Mouse (Mus musculus): ENCODE data around the gene Ap2b1. TPM values are rescaled to one million over a fixed set of nuclear protein-coding genes. Genes with fewer than 3 reads are reported as not detected.

Ap2b1 gene
- polyA plus RNA-seq, 1 experiment from 2014 or later: 53.8 TPM

DNA sequence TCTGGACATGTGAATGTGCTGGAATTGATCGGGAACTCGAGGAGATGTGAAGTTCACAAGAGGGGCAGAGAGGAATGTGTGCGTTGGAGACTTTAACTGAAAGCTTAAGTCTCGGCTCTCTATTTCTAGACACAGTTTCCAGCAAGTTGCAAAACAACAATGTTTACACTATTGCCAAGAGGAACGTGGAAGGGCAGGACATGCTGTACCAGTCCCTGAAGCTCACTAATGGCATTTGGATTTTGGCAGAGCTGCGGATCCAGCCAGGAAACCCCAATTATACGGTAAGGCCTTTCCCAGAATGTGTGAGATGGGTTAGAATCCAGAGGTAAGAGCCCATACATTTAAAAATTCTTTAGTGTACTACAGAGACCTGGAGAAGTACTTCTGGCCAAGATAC lies 98.8 kb downstream of the Ap2b1 start:
- peaks cover 47% of the 10 kb centered on the region for H3K36me3 ChIP-seq
- 85% methylated on average over 7 of the region's 7 CpGs for WGBS
- no peak overlapping the region for H3K4me3 ChIP-seq
- no peak overlapping the region for H3K9ac ChIP-seq
- no peaks in the 10 kb centered on the region for H3K27me3 ChIP-seq (replicated peaks)
- no peak overlapping the region for H3K27ac ChIP-seq (ENCODE audit: poor library complexity, severe bottlenecking)
- ATAC-seq (ENCODE audit: insufficient number of reproducible peaks, low FRiP score): no peak
- H3K4me2 ChIP-seq: no peak overlapping the region
- H3K9me3 ChIP-seq (replicated peaks): no peaks in the 10 kb centered on the region
- peaks cover 26% of the 10 kb centered on the region for H3K4me1 ChIP-seq (replicated peaks)

DNA sequence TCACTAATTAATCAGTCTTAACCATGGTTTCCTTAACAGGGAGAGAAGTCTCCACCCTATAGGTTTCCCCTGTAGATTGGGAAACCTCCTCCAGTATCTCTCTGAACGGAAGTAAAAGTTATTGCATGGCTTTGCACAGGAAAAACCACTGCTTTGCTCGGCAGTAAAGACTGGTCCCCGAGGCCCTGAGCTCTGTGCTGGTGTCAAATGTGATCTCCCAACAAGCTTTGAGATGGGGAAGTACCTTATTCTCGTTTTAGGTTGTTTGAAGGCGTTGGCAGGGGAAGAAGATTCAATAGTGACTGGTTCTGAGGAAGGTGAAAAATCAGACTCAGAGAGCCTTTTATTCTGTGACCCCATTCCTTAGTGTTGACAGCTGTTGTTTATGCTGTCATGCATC lies 99.9 kb downstream of the Ap2b1 start:
- H3K4me1 ChIP-seq (replicated peaks): peaks cover 24% of the 10 kb centered on the region
- H3K9ac ChIP-seq: no peak overlapping the region
- H3K36me3 ChIP-seq: peaks cover 56% of the 10 kb centered on the region
- H3K27ac ChIP-seq (ENCODE audit: poor library complexity, severe bottlenecking): no peak overlapping the region
- H3K4me3 ChIP-seq: no peak overlapping the region
- 75% methylated on average over 5 of the region's 5 CpGs for WGBS
- no peaks in the 10 kb centered on the region for H3K27me3 ChIP-seq (replicated peaks)
- no peaks in the 10 kb centered on the region for H3K9me3 ChIP-seq (replicated peaks)
- no peak for ATAC-seq (ENCODE audit: insufficient number of reproducible peaks, low FRiP score)
- H3K4me2 ChIP-seq: no peak overlapping the region

- 57% methylated on average over 7 of the region's 7 CpGs for WGBS
- H3K9me3 ChIP-seq (replicated peaks): no peaks in the 10 kb centered on the region
- no peak overlapping the region for H3K9ac ChIP-seq
- peaks cover 37% of the 10 kb centered on the region for H3K36me3 ChIP-seq
- H3K27ac ChIP-seq (ENCODE audit: poor library complexity, severe bottlenecking): no peak overlapping the region; the same call in 1 of the 2 replicates
- no peak overlapping the region for H3K4me3 ChIP-seq
- no peak overlapping the region for H3K4me2 ChIP-seq
- H3K27me3 ChIP-seq (replicated peaks): no peaks in the 10 kb centered on the region
- no peak for ATAC-seq (ENCODE audit: insufficient number of reproducible peaks, low FRiP score)
- peaks cover 41% of the 10 kb centered on the region for H3K4me1 ChIP-seq (replicated peaks)
Observed at GRCm38 (mm10) chr11:83403787-83404186, 105.0 kb downstream of the Ap2b1 start.

- Histone ChIP-seq H3K9ac (no peak overlapping the region), H3K4me3 (no peak overlapping the region), H3K27me3 (replicated peaks) (0 out of 2 replicates have a peak, but pooled peaks cover 4% of the 10 kb centered on the region), H3K36me3 (peaks cover 24% of the 10 kb centered on the region), H3K9me3 (replicated peaks) (no peaks in the 10 kb centered on the region), H3K4me2 (no peak overlapping the region), H3K4me1 (replicated peaks) (peaks cover 54% of the 10 kb centered on the region), H3K27ac (ENCODE audit: poor library complexity, severe bottlenecking) (no peak overlapping the region)
- 47% methylated on average over 3 of the region's 3 CpGs for WGBS
- no peak for ATAC-seq (ENCODE audit: insufficient number of reproducible peaks, low FRiP score)
Observed at GRCm38 (mm10) chr11:83406391-83406790, 107.6 kb downstream of the Ap2b1 start.

DNA sequence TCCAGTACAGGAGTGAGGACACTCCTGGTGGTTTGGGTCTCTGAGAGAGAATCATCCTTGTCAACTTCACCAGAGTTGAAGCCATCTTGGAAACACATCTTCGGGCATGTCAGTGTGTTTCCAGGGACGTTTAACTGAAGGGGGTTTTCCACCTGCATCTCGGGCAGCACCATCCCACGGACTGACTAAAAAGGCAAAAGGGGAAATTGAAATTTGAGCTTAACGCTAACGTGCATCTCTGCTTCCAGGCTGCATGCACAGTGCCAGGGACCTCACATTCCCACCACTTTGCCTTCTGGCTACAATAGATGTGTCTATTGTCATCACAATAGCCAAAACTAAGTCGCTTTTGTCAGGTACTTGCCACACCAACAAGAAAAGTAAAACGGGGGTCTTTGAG lies 109.4 kb downstream of the Ap2b1 start:
- Histone ChIP-seq H3K9ac (no peak overlapping the region), H3K4me3 (no peak overlapping the region), H3K4me1 (replicated peaks) (peaks cover 50% of the 10 kb centered on the region), H3K27me3 (replicated peaks) (peaks cover 22% of the 10 kb centered on the region; the same call in 1 of the 2 replicates), H3K9me3 (replicated peaks) (no peaks in the 10 kb centered on the region), H3K27ac (ENCODE audit: poor library complexity, severe bottlenecking) (no peak overlapping the region), H3K4me2 (no peak overlapping the region), H3K36me3 (peaks cover 14% of the 10 kb centered on the region)
- 55% methylated on average over 8 of the region's 8 CpGs for whole genome bisulfite sequencing
- no peak for ATAC-seq (ENCODE audit: insufficient number of reproducible peaks, low FRiP score)

GRCm38 (mm10) chr11:83409087-83409754 lies 110.4 kb downstream of the Ap2b1 start, which contains the start of gene Rasl10b:
Gene Rasl10b, plus strand, starts transcription at chr11:83409137.
- H3K9me3 ChIP-seq (replicated peaks): no peaks in the 10 kb centered on the region
- peaks cover 8% of the 10 kb centered on the region for H3K36me3 ChIP-seq
- peak within 1 kb of the TSS; percentile 94 for H3K4me2 ChIP-seq
- peaks cover 47% of the 10 kb centered on the region for H3K4me1 ChIP-seq (replicated peaks)
- H3K27me3 ChIP-seq (replicated peaks): peaks cover 31% of the 10 kb centered on the region; the same call in 1 of the 2 replicates
- peak; percentile 68 for ATAC-seq (ENCODE audit: insufficient number of reproducible peaks, low FRiP score)
- H3K27ac ChIP-seq (ENCODE audit: poor library complexity, severe bottlenecking): peak within 1 kb of the TSS; percentile 67
- peak within 1 kb of the TSS; percentile 91 for H3K9ac ChIP-seq
- H3K4me3 ChIP-seq: peak within 1 kb of the TSS; percentile 97
- 2% methylated on average over 41 of the region's 44 CpGs for WGBS

DNA sequence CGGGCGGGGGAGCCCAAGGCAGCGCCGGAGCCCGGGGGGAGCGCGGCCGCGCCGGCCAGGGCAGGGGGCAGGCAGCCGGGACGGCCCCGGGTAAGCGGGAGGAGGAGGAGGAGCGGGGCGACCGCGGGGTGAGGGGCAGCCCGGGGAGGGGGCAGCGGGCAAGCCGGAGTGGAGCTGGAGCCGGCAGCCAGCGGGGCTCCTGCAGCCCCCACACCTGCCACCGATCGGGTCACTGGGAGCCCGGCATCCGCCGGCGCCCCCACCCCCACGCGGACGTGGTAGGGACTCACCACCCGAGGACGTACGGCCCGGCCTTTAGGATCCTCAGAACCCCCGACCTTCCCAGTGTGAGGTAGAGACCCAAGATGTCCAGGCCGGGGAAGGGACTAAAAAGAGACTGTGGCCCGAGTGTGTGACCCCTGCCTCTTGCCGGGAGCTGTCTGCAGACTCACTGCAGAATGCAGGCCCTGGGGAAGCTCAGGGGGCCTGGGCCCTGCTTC lies 111.0 kb downstream of the Ap2b1 start:
- Histone ChIP-seq H3K36me3 (0 out of 2 replicates have a peak, but pooled peaks cover 3% of the 10 kb centered on the region), H3K9me3 (replicated peaks) (no peaks in the 10 kb centered on the region), H3K9ac (peak overlapping the region; percentile 91), H3K4me1 (replicated peaks) (peaks cover 47% of the 10 kb centered on the region), H3K4me2 (peak overlapping the region; percentile 94), H3K27ac (ENCODE audit: poor library complexity, severe bottlenecking) (peak overlapping the region; percentile 67), H3K4me3 (peak overlapping the region; percentile 97), H3K27me3 (replicated peaks) (peaks cover 31% of the 10 kb centered on the region; the same call in 1 of the 2 replicates)
- ATAC-seq (ENCODE audit: insufficient number of reproducible peaks, low FRiP score): peak; percentile 43
- under 1% methylated on average over 26 of the region's 40 CpGs for WGBS

GRCm38 (mm10) chr11:83410510-83410909 lies 111.7 kb downstream of the Ap2b1 start:
- Histone ChIP-seq H3K27ac (ENCODE audit: poor library complexity, severe bottlenecking) (no peak overlapping the region), H3K9me3 (replicated peaks) (no peaks in the 10 kb centered on the region), H3K9ac (peak overlapping the region; percentile 91), H3K4me3 (peak overlapping the region; percentile 97), H3K4me2 (peak overlapping the region; percentile 94), H3K36me3 (0 out of 2 replicates have a peak, but pooled peaks cover 3% of the 10 kb centered on the region), H3K4me1 (replicated peaks) (peaks cover 44% of the 10 kb centered on the region), H3K27me3 (replicated peaks) (peaks cover 31% of the 10 kb centered on the region; the same call in 1 of the 2 replicates)
- 51% methylated on average over 6 of the region's 6 CpGs for WGBS
- no peak for ATAC-seq (ENCODE audit: insufficient number of reproducible peaks, low FRiP score)

DNA sequence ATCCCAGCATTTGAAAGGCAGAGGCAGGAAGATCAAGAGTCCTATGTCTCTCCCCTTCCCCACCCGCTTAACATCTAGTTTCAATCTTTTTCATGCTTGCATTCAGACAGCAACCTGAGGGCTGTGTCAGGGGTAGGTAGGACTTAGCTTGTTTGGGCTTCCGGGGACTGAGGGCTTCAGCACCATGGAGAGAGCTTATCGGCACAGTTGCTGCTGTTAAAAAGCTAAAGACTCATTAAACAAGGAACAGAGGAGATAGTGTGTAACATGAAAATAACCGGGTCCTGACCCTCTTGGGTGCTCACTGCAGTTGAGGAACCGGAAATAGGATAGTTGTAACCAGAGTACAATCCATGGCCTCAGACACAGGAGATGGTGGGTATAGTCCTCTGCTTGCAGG lies 118.3 kb downstream of the Ap2b1 start:
- Histone ChIP-seq H3K4me2 (no peak overlapping the region), H3K36me3 (0 out of 2 replicates have a peak, but pooled peaks cover 3% of the 10 kb centered on the region), H3K4me1 (replicated peaks) (peaks cover 6% of the 10 kb centered on the region; the same call in 1 of the 2 replicates), H3K27me3 (replicated peaks) (peaks cover 71% of the 10 kb centered on the region), H3K27ac (ENCODE audit: poor library complexity, severe bottlenecking) (no peak overlapping the region), H3K9ac (no peak overlapping the region), H3K4me3 (no peak overlapping the region), H3K9me3 (replicated peaks) (no peaks in the 10 kb centered on the region)
- WGBS: 6% methylated on average over 5 of the region's 5 CpGs
- no peak for ATAC-seq (ENCODE audit: insufficient number of reproducible peaks, low FRiP score)

DNA sequence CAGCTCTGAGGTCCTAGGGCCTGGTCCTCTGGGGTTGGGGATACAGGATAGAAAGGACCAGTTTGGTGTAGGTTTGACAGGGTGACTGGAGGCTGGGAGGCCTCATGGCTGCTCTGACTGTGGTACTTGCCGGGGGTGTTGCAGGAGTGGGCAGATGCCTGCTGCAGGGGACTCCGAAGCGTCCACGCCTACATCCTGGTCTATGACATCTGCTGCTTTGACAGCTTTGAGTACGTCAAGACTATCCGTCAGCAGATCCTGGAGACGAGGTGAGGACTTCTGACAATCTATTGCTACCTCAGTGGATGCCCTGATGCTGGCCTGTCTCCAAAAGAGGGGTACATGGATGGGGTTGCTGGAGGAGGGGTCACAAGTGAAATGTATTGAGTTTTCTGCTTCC lies 118.9 kb downstream of the Ap2b1 start:
- Histone ChIP-seq H3K4me2 (no peak overlapping the region), H3K36me3 (0 out of 2 replicates have a peak, but pooled peaks cover 3% of the 10 kb centered on the region), H3K27ac (ENCODE audit: poor library complexity, severe bottlenecking) (no peak overlapping the region), H3K9ac (no peak overlapping the region), H3K4me1 (replicated peaks) (peaks cover 6% of the 10 kb centered on the region; the same call in 1 of the 2 replicates), H3K9me3 (replicated peaks) (no peaks in the 10 kb centered on the region), H3K4me3 (no peak overlapping the region), H3K27me3 (replicated peaks) (peaks cover 69% of the 10 kb centered on the region)
- ATAC-seq (ENCODE audit: insufficient number of reproducible peaks, low FRiP score): no peak
- WGBS: 71% methylated on average over 7 of the region's 7 CpGs

DNA sequence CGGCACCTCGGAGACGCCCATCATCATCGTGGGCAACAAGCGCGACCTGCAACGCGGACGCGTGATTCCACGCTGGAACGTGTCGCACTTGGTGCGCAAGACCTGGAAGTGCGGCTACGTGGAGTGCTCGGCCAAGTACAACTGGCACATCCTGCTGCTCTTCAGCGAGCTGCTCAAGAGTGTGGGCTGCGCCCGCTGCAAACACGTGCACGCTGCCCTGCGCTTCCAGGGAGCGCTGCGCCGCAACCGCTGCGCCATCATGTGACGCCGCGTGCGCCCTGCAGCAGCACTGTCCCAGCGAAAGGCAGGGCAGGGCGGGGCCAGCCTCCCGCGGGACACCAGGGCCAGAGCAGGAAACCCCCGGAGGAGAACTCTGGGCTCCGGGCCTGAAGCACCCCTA lies 119.7 kb downstream of the Ap2b1 start:
- Histone ChIP-seq H3K27me3 (replicated peaks) (peaks cover 66% of the 10 kb centered on the region), H3K36me3 (0 out of 2 replicates have a peak, but pooled peaks cover 1% of the 10 kb centered on the region), H3K9ac (no peak overlapping the region), H3K4me1 (replicated peaks) (peaks cover 6% of the 10 kb centered on the region; the same call in 1 of the 2 replicates), H3K9me3 (replicated peaks) (no peaks in the 10 kb centered on the region), H3K27ac (ENCODE audit: poor library complexity, severe bottlenecking) (no peak overlapping the region), H3K4me2 (peak overlapping the region; percentile 41), H3K4me3 (peak overlapping the region; percentile 14; the same call in 1 of the 2 replicates)
- ATAC-seq (ENCODE audit: insufficient number of reproducible peaks, low FRiP score): peak; percentile 57
- WGBS: 7% methylated on average over 38 of the region's 38 CpGs

All from heart, embryonic 12.5 days (tissue).